9 mouse cellular contexts compared by ENCODE assay signal in the genomic region with DNA sequence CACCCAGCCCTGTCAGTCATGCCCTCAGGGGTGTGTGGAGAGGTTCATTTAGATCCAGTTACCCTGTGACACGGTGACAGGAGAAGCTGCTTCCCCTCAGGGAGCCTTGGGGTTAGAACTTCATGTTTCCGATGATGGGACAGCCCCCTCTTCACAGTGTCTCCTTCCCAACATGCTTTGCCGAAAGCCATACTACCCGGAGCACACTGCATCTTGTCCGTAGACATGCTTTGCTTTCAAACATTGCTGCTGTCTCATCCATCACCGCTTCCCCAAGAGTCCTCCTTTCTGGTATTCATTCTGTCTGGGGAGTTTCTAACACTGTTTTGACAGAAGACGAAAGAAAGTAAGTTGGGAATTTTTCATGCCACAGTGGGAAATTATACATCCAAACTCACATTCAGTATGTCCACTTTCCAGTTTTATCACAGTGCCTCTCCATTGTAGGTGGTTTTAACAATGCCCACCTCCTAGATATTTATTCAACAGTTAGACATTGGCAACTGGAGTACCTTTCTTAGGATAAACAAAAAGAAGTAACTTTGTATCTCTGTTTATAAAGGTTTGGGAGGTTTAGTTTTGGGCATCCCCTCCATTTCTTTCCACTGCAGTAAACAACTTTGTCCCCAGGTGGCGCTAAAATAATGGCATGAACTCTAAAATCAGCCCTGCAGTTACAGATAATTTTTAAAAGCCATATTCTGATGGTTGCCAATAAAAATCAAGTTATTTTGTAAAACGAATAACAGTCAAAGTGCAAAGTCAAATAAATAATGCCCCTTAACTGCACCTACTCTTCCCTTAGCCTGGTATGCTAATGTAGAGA. TPM values are rescaled to one million over a fixed set of nuclear protein-coding genes. Genes with fewer than 3 reads are reported as not detected.
DNase-seq lines count a peak whose midpoint lies in the region; ATAC-seq and TF ChIP-seq lines count a peak whose summit lies in the region.
"Had no signal": no experiment of that assay in that cellular context is flagged by ENCODE, and none has a peak within 500 bp of the region (broad histone marks: within the 10 kb centered on the region; RNA-seq: fewer than 3 reads in every experiment).

No protein-coding gene starts in this region.

- no peak overlapping the region for H3K4me2 ChIP-seq in kidney, postnatal 0 days (ENCODE audit: low read length)
- no peak overlapping the region for H3K4me2 ChIP-seq in kidney, embryonic 15.5 days
- no peak overlapping the region for H3K4me2 ChIP-seq in midbrain, postnatal 0 days (ENCODE audit: low read depth, low read length, poor library complexity, severe bottlenecking)

- H3K36me3 ChIP-seq in kidney, postnatal 0 days (ENCODE audit: insufficient read depth, low read length), result peaks cover 9% of the 10 kb centered on the region
- H3K36me3 ChIP-seq in kidney, embryonic 15.5 days, result peaks cover 26% of the 10 kb centered on the region
- H3K36me3 ChIP-seq in midbrain, postnatal 0 days (ENCODE audit: insufficient read depth, low read length), result peaks cover 17% of the 10 kb centered on the region

- no peaks in the 10 kb centered on the region for H3K27me3 ChIP-seq in cerebellum, adult 2 months (ENCODE audit: control insufficient read depth, insufficient read depth, low read length)
- H3K27me3 ChIP-seq in kidney, postnatal 0 days (ENCODE audit: insufficient read depth, low read length), result no peaks in the 10 kb centered on the region
- H3K27me3 ChIP-seq in kidney, embryonic 15.5 days, result no peaks in the 10 kb centered on the region
- no peaks in the 10 kb centered on the region for H3K27me3 ChIP-seq in midbrain, postnatal 0 days (ENCODE audit: insufficient read depth, low read length)

- 46% methylated on average over 9 of the region's 9 CpGs for WGBS in cerebellum, adult 2 months
- WGBS in kidney, postnatal 0 days, result 51% methylated on average over 9 of the region's 9 CpGs
- 51% methylated on average over 9 of the region's 9 CpGs for WGBS in kidney, embryonic 15.5 days
- 52% methylated on average over 9 of the region's 9 CpGs for WGBS in midbrain, postnatal 0 days

- TF ChIP-seq CTCF in cerebellum, adult 2 months (IDR thresholded peaks at IDR 0.05; ENCODE audit: borderline replicate concordance, insufficient read depth, low read depth, low read length), result peak; percentile 23; the same call in 1 of the 2 replicates
- peak; percentile 85 for TF ChIP-seq CTCF in kidney, postnatal 0 days (IDR thresholded peaks at IDR 0.05; ENCODE audit: low read depth)
- peak; percentile 44; the same call in 1 of the 2 replicates for TF ChIP-seq CTCF in cortical plate, adult 2 months (IDR thresholded peaks at IDR 0.05; ENCODE audit: extremely low read depth, insufficient read depth, low read length)
- peak; percentile 87 for TF ChIP-seq CTCF in midbrain, postnatal 0 days (IDR thresholded peaks at IDR 0.05)

- H3K4me1 ChIP-seq in cerebellum, adult 2 months (ENCODE audit: control insufficient read depth, insufficient read depth, low read length), result no peaks in the 10 kb centered on the region
- H3K4me1 ChIP-seq in kidney, postnatal 0 days (replicated peaks; ENCODE audit: insufficient read depth, low read length), result no peaks in the 10 kb centered on the region
- peaks cover 8% of the 10 kb centered on the region for H3K4me1 ChIP-seq in kidney, embryonic 15.5 days
- H3K4me1 ChIP-seq in cortical plate, adult 2 months (ENCODE audit: control insufficient read depth, insufficient read depth, low read length), result no peaks in the 10 kb centered on the region
- H3K4me1 ChIP-seq in midbrain, postnatal 0 days (ENCODE audit: insufficient read depth, low read length), result no peaks in the 10 kb centered on the region

- no peak overlapping the region for H3K4me3 ChIP-seq in cerebellum, adult 2 months (replicated peaks; ENCODE audit: insufficient read depth, low read depth, low read length)
- H3K4me3 ChIP-seq in kidney, postnatal 0 days (replicated peaks; ENCODE audit: low read depth, low read length), result no peak overlapping the region
- H3K4me3 ChIP-seq in kidney, embryonic 15.5 days (replicated peaks), result no peak overlapping the region
- no peak overlapping the region for H3K4me3 ChIP-seq in cortical plate, adult 2 months (ENCODE audit: insufficient read depth, low read length)
- H3K4me3 ChIP-seq in midbrain, postnatal 0 days (ENCODE audit: low read depth, low read length), result no peak overlapping the region

- H3K9ac ChIP-seq in kidney, postnatal 0 days (ENCODE audit: low read depth, low read length), result no peak overlapping the region
- no peak overlapping the region for H3K9ac ChIP-seq in kidney, embryonic 15.5 days
- no peak overlapping the region for H3K9ac ChIP-seq in midbrain, postnatal 0 days (replicated peaks; ENCODE audit: low read length, poor library complexity, severe bottlenecking)

- no peak for DNase-seq in cerebellum, adult 2 months
- DNase-seq in cerebellum, adult 9-10 months, result no peak
- DNase-seq in kidney, postnatal 0 days (ENCODE audit: low spot score), result peak; percentile 62
- DNase-seq in A20 (ENCODE audit: low read depth, low spot score), result peak; percentile 38
- DNase-seq in midbrain, postnatal 0 days (ENCODE audit: low spot score), result peak; percentile 30
- no peak for DNase-seq in adrenal gland, adult 8-10 months

- no peak for ATAC-seq in kidney, postnatal 0 days (replicated peaks; ENCODE audit: low FRiP score, low read depth)
- ATAC-seq in kidney, embryonic 15.5 days (replicated peaks; ENCODE audit: low FRiP score), result no peak
- ATAC-seq in midbrain, postnatal 0 days (ENCODE audit: low FRiP score), result no peak

- TF ChIP-seq POLR2A in cerebellum, adult 2 months (IDR thresholded peaks at IDR 0.05; ENCODE audit: borderline replicate concordance, insufficient read depth, low read length), result no peak
- no peak for TF ChIP-seq POLR2A in cortical plate, adult 2 months (IDR thresholded peaks at IDR 0.05; ENCODE audit: extremely low read depth, insufficient read depth, low read length)

- no peak overlapping the region for H3K27ac ChIP-seq in cerebellum, adult 2 months (ENCODE audit: insufficient read depth, low read length)
- no peak overlapping the region for H3K27ac ChIP-seq in kidney, postnatal 0 days
- no peak overlapping the region for H3K27ac ChIP-seq in kidney, embryonic 15.5 days
- H3K27ac ChIP-seq in cortical plate, adult 2 months (ENCODE audit: insufficient read depth, low read length), result no peak overlapping the region
- no peak overlapping the region for H3K27ac ChIP-seq in midbrain, postnatal 0 days (ENCODE audit: low read depth, low read length)

- H3K9me3 ChIP-seq in kidney, postnatal 0 days (replicated peaks; ENCODE audit: low read length), result no peaks in the 10 kb centered on the region
- H3K9me3 ChIP-seq in kidney, embryonic 15.5 days (replicated peaks), result no peaks in the 10 kb centered on the region
- no peaks in the 10 kb centered on the region for H3K9me3 ChIP-seq in midbrain, postnatal 0 days (ENCODE audit: low read length)

RNA-seq across cellular contexts. Expression of a gene that starts 14.6 kb away (rescaled TPM):
- not detected in 2 replicates for polyA plus RNA-seq in cerebellum, adult 2 months (2012; rRNA removed)
- 2.7 and 6.2 TPM in 2 replicates for polyA plus RNA-seq in kidney, postnatal 0 days (2015; fragmentation: Nextera tagmentation; extraction: Ambion mirVana)
- polyA plus RNA-seq in kidney, embryonic 15.5 days (2015; fragmentation: Nextera tagmentation; extraction: Ambion mirVana), result 10.8 and 32.4 TPM in 2 replicates
- 0.23 TPM in 1 of 2 replicates, not detected in the other for polyA plus RNA-seq in cortical plate, adult 2 months (2012; rRNA removed)
- total RNA-seq in midbrain, postnatal 0 days (2014; rRNA removed), result 0.14 TPM in 1 of 2 replicates, not detected in the other
- 0.36 TPM in 1 of 2 replicates, not detected in the other for polyA plus RNA-seq in midbrain, postnatal 0 days (2015; fragmentation: Nextera tagmentation; extraction: Ambion mirVana)
- 1 to 10 TPM; 6.1 to 8.4 (median 7.2) TPM for total RNA-seq in adrenal gland, adult 8-10 months (2022)
- total RNA-seq: left cerebral cortex, postnatal 36 days had no signal

RNA-seq across cellular contexts. Expression of a gene that starts 18.8 kb away (rescaled TPM):
- 41.3 and 44.8 TPM in 2 replicates for polyA plus RNA-seq in cerebellum, adult 2 months (2012; rRNA removed)
- polyA plus RNA-seq in kidney, postnatal 0 days (2015; fragmentation: Nextera tagmentation; extraction: Ambion mirVana), result 108 and 119 TPM in 2 replicates
- 118 and 124 TPM in 2 replicates for polyA plus RNA-seq in kidney, embryonic 15.5 days (2015; fragmentation: Nextera tagmentation; extraction: Ambion mirVana)
- 40.3 and 41.8 TPM in 2 replicates for polyA plus RNA-seq in cortical plate, adult 2 months (2012; rRNA removed)
- 58.7 and 63.0 TPM in 2 replicates for total RNA-seq in midbrain, postnatal 0 days (2014; rRNA removed)
- 88.4 and 89.9 TPM in 2 replicates for polyA plus RNA-seq in midbrain, postnatal 0 days (2015; fragmentation: Nextera tagmentation; extraction: Ambion mirVana)
- 10 to 100 TPM; 55.9 to 75.2 (median 64.1) TPM for total RNA-seq in adrenal gland, adult 8-10 months (2022)

RNA-seq across cellular contexts. Expression of a gene that starts 19.0 kb away (rescaled TPM):
- polyA plus RNA-seq in cerebellum, adult 2 months (2012; rRNA removed), result 20.2 and 21.5 TPM in 2 replicates
- 25.3 and 26.7 TPM in 2 replicates for polyA plus RNA-seq in kidney, postnatal 0 days (2015; fragmentation: Nextera tagmentation; extraction: Ambion mirVana)
- 33.3 and 34.7 TPM in 2 replicates for polyA plus RNA-seq in kidney, embryonic 15.5 days (2015; fragmentation: Nextera tagmentation; extraction: Ambion mirVana)
- 17.4 and 17.7 TPM in 2 replicates for polyA plus RNA-seq in cortical plate, adult 2 months (2012; rRNA removed)
- total RNA-seq in midbrain, postnatal 0 days (2014; rRNA removed), result 16.2 and 19.1 TPM in 2 replicates
- 14.5 and 15.9 TPM in 2 replicates for polyA plus RNA-seq in midbrain, postnatal 0 days (2015; fragmentation: Nextera tagmentation; extraction: Ambion mirVana)
- total RNA-seq in adrenal gland, adult 8-10 months (2022), result 10 to 100 TPM; 19.2 to 26.1 (median 23.1) TPM

RNA-seq across cellular contexts. Expression of a gene that starts 41.7 kb away (rescaled TPM):
- polyA plus RNA-seq in cerebellum, adult 2 months (2012; rRNA removed), result 0.10 TPM in 1 of 2 replicates, not detected in the other
- 0.84 and 1.0 TPM in 2 replicates for polyA plus RNA-seq in kidney, postnatal 0 days (2015; fragmentation: Nextera tagmentation; extraction: Ambion mirVana)
- 0.29 and 0.54 TPM in 2 replicates for polyA plus RNA-seq in kidney, embryonic 15.5 days (2015; fragmentation: Nextera tagmentation; extraction: Ambion mirVana)
- polyA plus RNA-seq in cortical plate, adult 2 months (2012; rRNA removed), result 0.13 and 0.19 TPM in 2 replicates
- total RNA-seq in midbrain, postnatal 0 days (2014; rRNA removed), result not detected in 2 replicates
- polyA plus RNA-seq in midbrain, postnatal 0 days (2015; fragmentation: Nextera tagmentation; extraction: Ambion mirVana), result 0.33 TPM in 1 of 2 replicates, not detected in the other
- 10 to 100 TPM in 2 of 4 experiments, 1 to 10 TPM in 2; 2.4 to 25.4 (median 6.9) TPM for total RNA-seq in adrenal gland, adult 8-10 months (2022)
- total RNA-seq: left cerebral cortex, postnatal 36 days had no signal

Comparison
In these comparisons a context has a peak if more than half of its experiments do, and no peak if none do; other contexts are left out.
1. DNase-seq: peak in kidney, postnatal 0 days (single experiment), A20 (single experiment) and midbrain, postnatal 0 days (single experiment); none in cerebellum, adult 2 months (0 of 2), cerebellum, adult 9-10 months (single experiment) and adrenal gland, adult 8-10 months (single experiment).
2. CTCF ChIP-seq: peak in every context shown above with its lines; median percentile 87 in midbrain, postnatal 0 days; 85 in kidney, postnatal 0 days; 44 in cortical plate, adult 2 months; 23 in cerebellum, adult 2 months.